Mouse (Mus musculus) gastrocnemius, postnatal 25 days (tissue): Measurements from ENCODE around the gene Alms1. TPM values are rescaled to one million over a fixed set of nuclear protein-coding genes. Genes with fewer than 3 reads are reported as not detected.
"Not testable (repeated sequence)": the region's sequence is repeated elsewhere in the genome, so short reads cannot be mapped to it uniquely, and the experiment has no call there.

Experiments used
- DNase-seq: peaks from one replicate; pipeline ENCODE4 v3.0.0; 2022
- long read RNA-seq, 2 experiments: library from polyadenylated mRNA; stranded (forward); transcript quantifications; one replicate each; pipeline ENCODE4 v2.0.0; 2021
- total RNA-seq, 2 experiments: library from RNA; stranded (reverse); gene quantifications; 1 replicate in 1 of 2; 2 replicates in 1 of 2; pipeline ENCODE4 v1.2.3; 2021

Gene Alms1
- total RNA-seq: under 1 TPM; 0.54 to 0.70 TPM
- long read RNA-seq, experiment 1: 0 reads
- long read RNA-seq, experiment 2: 0 reads

DNA sequence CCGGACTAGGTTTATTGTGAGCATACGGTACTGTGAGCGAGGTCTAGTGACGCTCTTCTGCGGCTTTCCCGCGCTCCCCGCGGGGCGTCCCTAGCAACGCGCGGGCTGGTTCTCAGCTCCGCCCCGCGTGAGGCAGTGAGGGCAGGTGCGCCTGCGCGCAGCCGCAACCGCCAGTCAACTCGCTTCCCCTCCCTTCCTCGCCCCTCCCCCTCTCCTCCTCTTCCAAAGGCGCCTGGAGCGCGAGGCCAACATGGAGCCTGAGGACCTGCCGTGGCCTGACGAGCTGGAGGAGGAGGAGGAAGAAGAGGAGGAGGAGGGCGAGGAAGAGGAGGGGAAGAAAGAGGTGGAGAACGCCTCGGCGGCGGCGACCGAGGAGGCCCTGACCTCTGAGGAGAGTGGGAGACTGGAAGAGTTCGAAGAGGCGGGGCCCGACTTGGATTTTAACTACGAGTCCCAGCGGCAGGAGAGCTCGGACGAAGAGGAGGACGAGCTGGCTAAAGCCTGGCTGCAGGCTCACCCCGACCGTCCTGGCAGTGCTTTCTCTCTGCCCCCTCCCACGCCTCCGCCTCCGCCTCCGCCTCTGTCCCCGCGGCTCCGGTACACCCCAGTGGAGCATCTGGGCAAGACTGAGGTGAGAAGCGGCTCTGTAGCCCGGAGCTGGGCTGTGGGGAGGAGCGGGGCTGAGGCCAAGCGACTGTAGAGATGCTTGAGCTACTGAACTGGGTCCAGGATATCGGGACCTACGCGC lies at the start of gene Alms1:
TSS of gene Alms1 (plus strand) at position 136 of the 748 bp plus-strand sequence.
- peak; percentile 91 for DNase-seq

DNA sequence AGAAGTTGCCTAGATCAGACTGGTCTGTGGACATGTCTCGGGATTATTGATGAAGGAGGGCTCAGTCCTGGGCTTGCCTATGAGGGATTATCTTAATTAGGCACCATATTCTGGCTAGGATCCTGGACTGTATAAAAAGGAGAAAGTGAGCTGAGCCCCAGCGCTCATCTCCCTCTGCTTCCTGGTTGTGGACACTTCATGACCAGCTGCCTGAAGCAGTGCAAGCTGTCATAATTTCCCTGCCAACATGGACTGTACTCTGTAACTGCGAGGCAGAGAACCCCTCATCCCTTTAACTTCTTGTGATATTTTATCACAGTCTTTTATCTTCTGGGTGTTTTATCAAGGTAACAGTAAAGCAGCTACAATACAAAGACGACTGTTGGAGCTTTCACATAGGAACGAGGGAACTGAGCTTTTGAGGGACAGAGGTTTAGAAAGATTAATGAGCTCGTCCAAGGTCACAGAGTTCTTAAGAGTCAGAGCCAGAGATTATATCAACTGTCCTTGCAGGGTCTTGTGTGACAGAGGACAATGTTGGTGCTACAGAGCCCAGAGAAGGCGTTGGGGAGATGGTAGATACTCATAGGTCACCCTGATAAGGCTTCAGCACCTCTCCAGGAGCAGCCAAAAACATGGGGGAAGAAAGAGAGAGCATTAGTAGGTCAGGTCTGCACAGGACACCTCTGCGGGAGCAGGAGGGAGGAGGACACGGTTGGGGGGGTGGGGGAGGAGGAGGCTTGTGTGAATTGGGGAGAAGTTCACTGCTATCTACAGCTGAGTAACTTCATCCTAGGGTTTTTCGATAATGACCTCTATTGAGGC lies 43.8 kb upstream of the Alms1 start:
- DNase-seq: no peak

DNA sequence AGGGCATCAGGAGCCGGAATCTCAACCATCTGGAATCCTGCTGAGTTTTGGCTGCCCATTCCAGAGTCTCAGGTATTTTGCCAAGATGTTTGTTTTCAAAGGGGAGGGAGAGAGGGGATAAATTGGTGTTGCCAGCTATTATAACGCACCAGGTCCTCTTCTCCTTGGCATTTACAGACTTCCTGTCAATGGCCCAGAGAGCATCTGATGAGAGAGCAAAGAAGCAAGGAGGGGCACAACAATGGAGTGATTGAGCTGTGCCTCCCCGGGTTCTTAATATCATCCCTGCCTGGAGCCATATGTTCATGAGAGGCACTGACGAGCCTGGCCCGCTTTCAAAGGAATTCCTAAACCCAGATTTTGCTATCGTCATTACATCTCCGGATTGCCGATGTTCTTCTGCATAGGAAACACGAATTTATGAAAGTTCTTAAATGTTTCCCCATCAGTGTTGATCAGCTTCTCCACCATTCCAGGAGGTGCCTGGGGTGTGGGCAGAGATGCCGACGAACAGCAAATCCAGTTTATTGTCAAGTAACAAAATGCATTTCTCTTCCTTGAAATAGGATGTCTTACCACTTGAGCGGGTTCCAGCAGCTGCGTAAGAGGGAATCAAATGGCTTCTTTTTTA lies 43.0 kb upstream of the Alms1 start:
- DNase-seq: no peak

DNA sequence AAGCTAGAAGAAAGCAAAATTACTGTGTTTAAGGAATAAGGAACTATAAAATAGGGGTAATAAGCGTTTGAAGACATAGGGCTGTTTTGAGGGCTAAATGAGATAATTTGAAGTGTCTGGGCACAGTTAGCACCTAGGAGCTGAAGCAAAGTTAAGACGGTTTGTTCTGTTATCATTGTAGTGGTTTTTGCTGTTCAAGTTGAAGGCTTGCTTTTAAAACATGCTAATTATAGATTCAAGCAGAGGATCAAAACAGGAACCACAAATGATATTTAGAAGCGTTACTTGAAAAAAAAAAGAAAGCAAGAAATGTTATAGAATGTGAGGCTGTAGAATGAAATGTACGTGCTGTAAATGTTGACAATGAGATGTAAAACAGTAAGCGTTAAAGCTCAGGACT lies 39.7 kb upstream of the Alms1 start:
- no peak for DNase-seq

DNA sequence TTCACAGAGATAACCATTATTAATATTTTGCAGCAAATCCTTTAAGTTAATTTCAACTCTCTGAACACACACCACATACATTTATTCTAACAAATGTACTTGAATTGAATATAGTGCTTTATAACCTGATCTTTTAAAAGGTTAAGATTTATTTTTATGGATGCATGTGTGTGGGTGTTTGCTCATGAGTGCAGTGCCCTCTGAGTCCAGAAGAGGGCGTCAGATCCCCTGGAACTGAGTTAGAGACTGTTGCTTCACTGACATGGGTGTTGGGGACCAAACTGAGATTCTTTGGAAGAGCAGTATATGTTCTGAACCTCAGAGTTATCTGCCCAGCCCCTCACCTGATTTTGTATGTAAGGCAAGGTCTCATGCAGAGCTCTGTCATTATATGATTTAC lies 25.0 kb upstream of the Alms1 start:
- DNase-seq: no peak

DNA sequence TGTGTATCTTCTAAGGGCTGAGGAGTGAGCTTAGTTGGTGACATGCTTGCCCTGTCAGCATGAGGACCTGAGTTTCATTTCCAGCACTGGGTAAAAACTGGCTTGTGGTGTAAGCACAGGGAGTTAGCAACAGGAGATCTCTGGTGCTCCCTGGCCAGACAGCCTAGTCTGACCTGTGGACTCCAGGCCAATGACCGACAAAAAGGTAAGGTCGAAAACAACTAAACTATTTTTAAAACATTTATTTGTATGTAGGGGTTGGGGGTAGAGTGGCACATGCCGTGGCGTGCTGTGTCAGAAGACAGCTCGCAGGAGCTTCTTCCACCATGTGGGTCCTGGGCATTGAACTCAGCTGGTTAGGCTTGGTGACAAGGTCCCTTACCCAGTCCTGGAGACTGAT lies 14.5 kb upstream of the Alms1 start:
- DNase-seq: no peak

DNA sequence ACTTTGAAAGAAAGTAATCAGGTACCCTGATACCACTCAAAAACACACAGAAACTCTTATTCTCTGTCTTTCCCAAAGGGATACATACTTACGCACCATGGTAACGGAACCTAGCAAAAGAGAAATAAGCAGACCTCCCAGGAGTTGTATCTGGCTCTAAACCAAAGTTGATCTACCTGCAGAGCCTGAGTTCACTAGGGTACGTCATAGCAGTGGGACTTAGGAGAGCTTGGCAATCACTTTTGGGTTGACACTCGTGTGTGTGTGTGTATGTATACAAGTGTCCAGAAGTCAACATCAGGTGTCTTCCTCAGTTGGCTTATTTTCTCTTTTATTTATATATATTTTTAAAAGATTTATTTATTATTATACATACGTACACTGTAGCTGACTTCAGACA lies 5.6 kb upstream of the Alms1 start:
- no peak for DNase-seq

DNA sequence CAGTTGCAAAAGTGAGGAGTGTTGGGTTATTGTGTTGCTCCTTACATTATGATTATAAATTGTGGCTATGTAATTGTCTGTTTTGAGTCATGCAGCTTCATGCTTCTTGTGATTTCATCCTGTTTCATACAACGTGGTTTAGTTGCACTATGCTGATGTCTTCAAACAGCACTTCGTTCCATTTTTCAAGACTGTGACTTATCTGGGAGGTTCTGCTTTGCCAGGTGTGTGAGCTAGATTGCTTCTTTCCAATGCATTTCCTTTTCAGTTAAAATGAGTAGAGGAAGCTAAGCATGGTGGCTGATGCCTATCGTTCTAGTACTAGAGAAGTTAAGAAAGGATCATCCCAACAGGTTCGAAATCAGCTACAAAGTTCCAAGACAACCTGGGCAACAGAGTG lies 2.7 kb upstream of the Alms1 start:
- DNase-seq: no peak

- DNase-seq: no peak
These were observed 445 bp upstream of the Alms1 start for GRCm38 (mm10) chr6:85586805-85587367.

DNA sequence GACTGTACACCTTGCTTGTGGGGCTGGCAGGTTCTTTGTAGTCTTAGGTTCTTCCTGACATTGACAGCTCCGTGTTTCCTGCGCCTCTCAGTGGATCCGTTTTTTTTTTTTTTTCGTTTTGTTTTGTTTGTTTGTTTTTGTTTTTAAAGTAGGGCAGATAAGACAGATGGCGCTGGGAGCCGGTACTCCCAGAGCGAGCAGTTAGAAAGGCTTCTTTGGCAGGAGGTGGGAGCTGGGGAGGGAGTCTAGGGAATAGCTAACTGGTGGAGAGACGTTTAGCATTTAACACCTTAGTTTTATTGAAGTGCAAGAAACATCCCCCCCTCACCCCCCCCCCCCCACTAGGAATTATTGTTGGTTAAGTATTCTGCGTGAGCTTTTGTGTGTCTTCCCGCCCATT lies 833 bp downstream of the Alms1 start:
- no peak for DNase-seq

GRCm38 (mm10) chr6:85588568-85588967 lies 1.2 kb downstream of the Alms1 start:
- no peak for DNase-seq

- DNase-seq: no peak
These were observed 2.8 kb downstream of the Alms1 start for GRCm38 (mm10) chr6:85590116-85590515.

GRCm38 (mm10) chr6:85599310-85599709 lies 12.0 kb downstream of the Alms1 start:
- no peak for DNase-seq

DNA sequence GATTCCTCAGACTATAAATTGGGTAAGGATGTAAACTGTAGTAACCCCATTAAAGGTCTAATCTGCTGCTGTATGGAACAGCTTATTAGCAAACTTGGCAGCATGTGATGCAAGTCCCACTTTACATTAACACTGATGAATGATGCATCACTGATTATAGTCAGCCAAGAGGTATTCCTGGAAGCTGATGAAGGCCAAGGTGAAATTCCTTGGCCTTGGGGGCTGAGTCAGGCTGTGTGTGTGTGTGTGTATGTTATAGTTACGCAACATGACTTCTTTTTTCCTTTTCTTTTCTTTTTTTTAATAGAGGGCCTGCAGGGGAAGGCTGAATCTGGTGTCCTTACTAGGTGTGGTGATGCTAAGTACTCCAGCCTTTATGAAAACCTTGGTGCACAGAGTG lies 23.2 kb downstream of the Alms1 start:
- no peak for DNase-seq

DNA sequence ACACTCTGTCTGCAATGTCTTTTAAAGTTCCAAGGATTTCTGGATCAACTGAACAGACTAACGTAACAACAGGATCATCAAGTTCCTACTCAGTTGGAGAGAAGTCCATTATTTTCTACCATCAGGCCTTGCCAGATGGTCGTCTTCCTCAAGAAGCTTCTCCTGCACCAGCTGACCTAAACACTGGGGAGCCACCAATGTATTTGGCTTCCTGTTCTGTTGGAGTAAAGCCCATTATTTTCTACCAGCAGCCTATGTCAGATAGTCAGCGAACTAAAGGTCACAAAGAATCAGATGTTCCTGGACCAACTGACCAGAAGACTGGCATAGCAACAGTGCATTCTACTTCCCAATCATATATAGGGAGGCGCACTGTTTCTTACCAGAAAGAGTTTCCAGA lies 33.5 kb downstream of the Alms1 start:
- no peak for DNase-seq

DNA sequence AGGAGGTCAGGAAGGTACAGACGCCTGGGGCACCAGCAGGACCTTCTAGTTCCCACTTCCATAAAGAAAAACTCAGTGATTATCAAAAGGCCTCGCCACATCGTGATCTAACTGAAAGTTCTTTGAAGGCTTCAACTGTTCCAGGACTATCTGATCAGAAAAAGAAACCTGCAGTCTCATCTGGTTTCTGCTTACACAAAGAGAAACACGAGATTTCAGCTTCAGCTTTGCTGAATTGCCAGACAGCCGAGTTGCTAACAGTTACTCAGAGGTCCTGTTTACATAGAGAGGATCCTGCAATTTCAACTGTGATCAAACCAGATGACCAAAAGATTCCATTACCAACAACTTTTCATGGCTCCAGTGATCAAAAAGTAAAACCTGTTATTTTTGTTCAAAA lies 34.3 kb downstream of the Alms1 start:
- no peak for DNase-seq

- DNase-seq: no peak
These were observed 37.2 kb downstream of the Alms1 start for GRCm38 (mm10) chr6:85624511-85624910.

DNA sequence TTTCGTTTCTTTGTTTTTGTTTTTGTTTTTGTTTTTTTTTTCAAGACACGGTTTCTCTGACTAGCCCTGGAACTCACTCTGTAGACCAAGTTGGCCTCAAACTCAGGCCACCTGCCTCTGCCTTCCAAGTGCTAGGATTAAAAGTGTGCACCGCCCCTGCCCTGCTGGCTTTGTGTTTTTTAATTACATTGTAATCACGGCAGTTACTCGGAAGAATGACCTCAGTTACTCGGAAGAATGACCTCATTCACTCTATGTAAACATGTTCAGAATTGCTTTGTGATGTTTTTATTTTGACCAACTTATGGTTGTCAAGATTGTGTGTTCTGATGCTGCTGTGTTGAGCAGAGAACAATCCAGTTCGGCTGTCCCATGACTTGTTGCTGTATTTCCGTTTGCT lies 45.8 kb downstream of the Alms1 start:
- no peak for DNase-seq

DNA sequence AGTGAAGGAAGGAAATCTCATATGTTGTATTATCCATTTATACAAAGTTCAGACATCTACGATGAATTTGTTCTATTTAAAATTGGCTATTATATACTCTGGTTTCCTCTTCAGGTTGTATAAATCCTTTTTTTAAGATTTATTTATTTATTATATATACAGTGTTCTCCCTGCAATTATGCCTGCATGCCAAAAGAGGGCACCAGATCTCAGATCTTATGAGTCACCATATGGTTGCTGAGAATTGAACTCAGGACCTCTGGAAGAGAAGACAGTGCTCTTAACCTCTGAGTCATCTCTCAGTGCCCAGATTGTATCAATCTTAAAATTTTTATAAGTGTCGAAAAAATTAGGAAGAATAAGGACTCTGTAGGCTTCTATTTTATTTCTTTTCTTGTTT lies 65.9 kb downstream of the Alms1 start:
- no peak for DNase-seq

DNA sequence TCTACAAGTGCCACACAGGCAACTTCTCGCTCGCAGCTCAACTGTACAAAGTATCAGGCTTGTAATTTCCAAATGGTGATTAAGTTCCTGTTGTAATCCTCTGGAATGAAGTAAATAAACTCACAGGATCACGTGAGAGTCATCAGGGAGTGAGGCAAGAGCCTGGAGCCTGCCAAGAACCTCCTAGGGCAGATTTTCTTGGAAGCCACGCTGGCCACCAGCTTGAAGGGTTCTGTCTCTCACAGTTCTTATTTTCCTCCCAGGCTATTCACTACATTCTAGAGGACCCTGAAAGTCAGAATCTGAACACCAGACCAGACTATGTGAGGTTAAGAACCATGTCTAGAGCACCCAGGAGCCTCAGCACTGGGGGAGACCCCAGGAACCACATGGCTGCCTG lies 114.6 kb downstream of the Alms1 start:
- peak; percentile 50 for DNase-seq

- not testable (repeated sequence) for DNase-seq
These were observed 121.9 kb downstream of the Alms1 start for GRCm38 (mm10) chr6:85709206-85709605.

DNA sequence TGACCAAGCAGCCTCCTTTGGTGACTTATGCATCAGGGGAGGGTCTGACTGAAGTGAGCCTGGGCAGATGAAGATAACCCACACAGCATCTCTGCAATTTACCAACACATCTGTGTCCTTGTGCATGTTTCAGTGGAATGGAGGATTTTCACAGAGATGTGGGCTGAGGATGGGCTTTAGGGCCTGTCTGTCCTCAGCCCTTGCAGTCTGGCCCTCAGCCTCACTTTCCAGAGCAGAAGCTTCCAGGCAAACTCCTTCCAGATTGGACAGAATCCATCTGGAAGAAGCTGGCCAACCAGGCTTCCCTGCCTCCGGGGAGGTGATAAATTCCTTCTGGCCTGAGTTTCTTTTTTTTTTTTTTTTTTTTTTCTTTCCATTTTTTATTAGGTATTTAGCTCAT lies 122.3 kb downstream of the Alms1 start:
- DNase-seq: not testable (repeated sequence)

GRCm38 (mm10) chr6:85713105-85713504 lies 125.8 kb downstream of the Alms1 start, which contains the start of gene Nat8f7:
Gene Nat8f7 (minus strand): TSS chr6:85713205.
- DNase-seq: not testable (repeated sequence)
